Mouse (Mus musculus) ES-Bruce4 (cell line): ENCODE results near the gene Marf1. TPM values are rescaled to one million over a fixed set of nuclear protein-coding genes. Genes with fewer than 3 reads are reported as not detected.
"Not testable (repeated sequence)": the region's sequence is repeated elsewhere in the genome, so short reads cannot be mapped to it uniquely, and the experiment has no call there.

Experiments
- H3K27ac ChIP-seq: 2 replicates; pipeline ENCODE4 v1.5.1; 2012; ENCODE audit warnings: low read length, inconsistent platforms; ENCODE audit not compliant: insufficient read depth
- H3K27me3 ChIP-seq: 2 replicates; pipeline ENCODE4 v1.6.1; 2012; ENCODE audit warnings: mild to moderate bottlenecking, low read length, inconsistent platforms; ENCODE audit not compliant: control insufficient read depth, poor library complexity, insufficient read depth, severe bottlenecking
- H3K36me3 ChIP-seq: 2 replicates; pipeline ENCODE4 v1.6.1; 2012; ENCODE audit warnings: inconsistent platforms, mild to moderate bottlenecking, low read length, moderate library complexity; ENCODE audit not compliant: control insufficient read depth, poor library complexity, insufficient read depth, severe bottlenecking
- H3K4me1 ChIP-seq: one replicate; pipeline ENCODE4 v1.8.1; 2011; ENCODE audit warnings: low read length; ENCODE audit not compliant: control insufficient read depth, insufficient read depth
- H3K4me3 ChIP-seq: 2 replicates; pipeline ENCODE4 v1.5.1; 2011; ENCODE audit warnings: low read depth, mild to moderate bottlenecking, low read length
- H3K9ac ChIP-seq: 2 replicates; pipeline ENCODE4 v1.6.1; 2012; ENCODE audit warnings: low read depth, mild to moderate bottlenecking, inconsistent platforms; ENCODE audit not compliant: poor library complexity, severe bottlenecking
- H3K9me3 ChIP-seq: replicated peaks from 2 replicates; pipeline ENCODE4 v1.6.1; 2012; ENCODE audit warnings: mild to moderate bottlenecking, low read length, inconsistent platforms; ENCODE audit not compliant: control insufficient read depth, poor library complexity, insufficient read depth, severe bottlenecking
- CTCF ChIP-seq: IDR thresholded peaks from one replicate; pipeline ENCODE4 v1.8.1; 2011; ENCODE audit warnings: low read depth, low read length
- EP300 ChIP-seq: IDR thresholded peaks from 2 replicates; pipeline ENCODE4 v1.6.1; 2011; ENCODE audit warnings: low read depth, low read length; ENCODE audit not compliant: insufficient read depth
- POLR2A ChIP-seq: IDR thresholded peaks from one replicate; pipeline ENCODE4 v1.8.1; 2011; ENCODE audit warnings: low read length; ENCODE audit not compliant: insufficient read depth
- polyA plus RNA-seq: library from polyadenylated mRNA; stranded (reverse); fragments of >200 nt; gene quantifications from 2 replicates; pipeline ENCODE4 v1.2.4, GENCODE M21; 2011; ENCODE audit warnings: low read depth; ENCODE audit not compliant: missing spikeins, insufficient read depth, insufficient read length

The Marf1 gene
- polyA plus RNA-seq, 1 experiment, result 72.3 TPM

DNA sequence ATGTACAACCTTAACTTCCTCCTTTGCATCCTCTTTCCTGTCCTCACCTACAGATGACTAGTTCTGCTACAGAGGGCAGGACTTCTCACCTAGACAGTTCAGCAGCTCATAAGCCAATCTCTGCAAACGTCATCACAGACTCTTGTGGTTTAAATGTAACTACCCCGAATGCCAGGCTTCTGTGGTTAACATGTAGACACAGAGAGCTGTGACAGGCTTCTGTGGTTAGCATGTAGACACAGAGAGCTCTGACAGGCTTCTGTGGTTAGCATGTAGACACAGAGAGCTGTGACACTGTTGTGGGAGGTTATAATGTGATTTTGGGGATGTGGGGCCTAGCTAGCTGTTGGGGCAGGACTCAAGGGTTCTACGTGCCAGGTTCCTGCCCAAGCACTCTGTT is 74.9 kb downstream of the Marf1 start:
- no peak overlapping the region for H3K27ac ChIP-seq
- H3K36me3 ChIP-seq, result no peaks in the 10 kb centered on the region
- no peak overlapping the region for H3K9ac ChIP-seq
- H3K9me3 ChIP-seq, result no peaks in the 10 kb centered on the region
- no peak overlapping the region for H3K4me3 ChIP-seq
- no peaks in the 10 kb centered on the region for H3K4me1 ChIP-seq
- no peaks in the 10 kb centered on the region for H3K27me3 ChIP-seq
- no peak for TF ChIP-seq CTCF
- TF ChIP-seq POLR2A, result no peak
- TF ChIP-seq EP300, result no peak

DNA sequence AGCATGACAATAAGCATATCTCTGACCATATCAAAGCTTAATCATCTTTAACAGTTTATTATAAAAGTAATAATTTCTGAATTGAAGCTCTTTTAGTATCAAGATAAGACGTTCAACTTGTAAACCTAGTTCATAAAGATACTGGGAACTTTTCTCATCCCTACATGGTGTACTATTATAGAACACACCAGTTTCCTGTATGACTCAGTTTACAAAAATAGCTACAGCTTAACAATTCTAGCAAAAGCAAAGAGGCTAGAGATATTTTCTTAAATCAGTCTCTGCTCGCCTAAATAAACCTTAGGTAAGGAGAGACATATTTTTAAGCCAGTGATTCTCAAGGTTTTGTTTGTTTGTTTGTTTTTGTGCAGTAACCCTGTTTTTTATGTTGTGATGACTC is 80.2 kb downstream of the Marf1 start:
- TF ChIP-seq CTCF (no peak), POLR2A (no peak), EP300 (no peak)
- no peaks in the 10 kb centered on the region for H3K4me1 ChIP-seq
- no peak overlapping the region for H3K4me3 ChIP-seq
- no peak overlapping the region for H3K27ac ChIP-seq
- no peaks in the 10 kb centered on the region for H3K36me3 ChIP-seq
- H3K9me3 ChIP-seq, result no peaks in the 10 kb centered on the region; the same call in 1 of the 2 replicates
- H3K27me3 ChIP-seq, result no peaks in the 10 kb centered on the region
- no peak overlapping the region for H3K9ac ChIP-seq

DNA sequence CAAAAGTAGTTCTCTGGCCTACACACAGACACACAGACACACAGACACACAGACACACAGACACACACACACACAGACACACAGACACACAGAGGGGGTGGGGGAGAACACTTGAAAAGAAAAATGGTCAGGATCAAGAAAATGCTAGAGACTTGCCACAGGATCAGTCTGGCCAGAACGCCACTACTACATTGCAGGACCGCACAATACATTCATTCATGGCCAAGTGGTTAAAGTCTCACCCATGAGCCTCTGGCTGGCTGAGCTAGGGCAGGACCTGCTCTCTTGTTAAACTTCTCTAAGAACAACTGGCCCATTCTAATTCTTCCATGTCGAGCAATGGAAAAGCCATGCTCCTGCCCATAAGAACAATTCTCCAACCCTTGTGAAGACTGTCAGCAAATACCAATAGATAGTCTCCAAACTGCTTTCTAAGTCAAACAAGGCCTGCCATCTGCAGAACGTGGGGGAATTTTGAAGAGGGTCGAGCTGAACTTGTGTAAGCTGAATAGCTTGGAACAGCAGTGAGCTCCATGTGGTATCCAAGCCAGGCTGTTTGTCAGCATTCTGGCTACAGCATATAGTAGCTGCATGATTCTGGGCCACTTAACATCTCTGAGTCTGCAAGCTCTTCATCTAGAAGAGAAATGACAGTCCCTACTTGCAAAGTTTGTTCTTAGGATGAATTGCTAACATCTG is 92.5 kb downstream of the Marf1 start:
- Histone ChIP-seq H3K9ac (no peak overlapping the region), H3K27ac (no peak overlapping the region), H3K9me3 (no peaks in the 10 kb centered on the region), H3K27me3 (no peaks in the 10 kb centered on the region), H3K4me1 (no peaks in the 10 kb centered on the region), H3K4me3 (no peak overlapping the region), H3K36me3 (no peaks in the 10 kb centered on the region)
- TF ChIP-seq CTCF (no peak), EP300 (no peak), POLR2A (no peak)

DNA sequence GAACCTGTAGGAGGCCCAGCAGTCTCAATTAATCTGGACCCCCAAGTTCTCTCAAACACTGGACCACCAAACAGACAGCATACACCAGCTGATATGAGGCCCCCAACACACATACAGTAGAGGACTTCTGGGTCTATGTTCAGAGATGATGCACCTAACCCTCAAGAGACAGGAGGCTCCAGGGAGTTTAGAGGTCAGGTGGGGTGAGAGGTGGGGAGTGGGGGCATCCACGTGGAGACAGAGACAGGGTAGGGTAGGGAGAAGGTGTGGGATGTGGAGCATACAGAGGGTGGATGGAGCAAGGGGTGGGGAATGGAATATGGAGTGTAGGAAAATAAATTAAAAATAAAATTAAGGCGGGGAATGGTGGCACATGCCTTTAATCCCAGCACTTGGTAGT is 94.5 kb downstream of the Marf1 start:
- not testable (repeated sequence) for H3K36me3 ChIP-seq, H3K27me3 ChIP-seq, H3K4me3 ChIP-seq, H3K27ac ChIP-seq, H3K9ac ChIP-seq, H3K9me3 ChIP-seq, H3K4me1 ChIP-seq

DNA sequence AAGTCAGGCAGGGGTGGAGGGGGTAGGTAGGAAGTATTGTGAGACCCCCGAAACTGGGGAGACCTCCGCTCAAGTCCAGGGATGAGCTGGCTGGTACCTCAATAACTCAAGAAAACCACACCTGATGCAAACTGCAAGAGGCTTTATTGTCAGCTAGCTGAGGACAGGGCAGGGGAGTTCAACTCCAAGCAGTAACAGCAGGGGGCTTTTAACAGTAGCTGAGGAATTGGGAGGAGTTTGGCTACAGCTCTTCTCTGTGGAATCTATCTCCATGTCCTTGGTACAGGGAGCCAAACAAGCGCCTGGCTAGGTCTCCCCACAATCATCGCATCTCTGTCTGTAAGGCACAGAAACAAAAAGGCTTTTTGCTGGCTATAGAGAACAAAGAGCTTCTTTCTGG is 96.6 kb downstream of the Marf1 start:
- H3K9ac ChIP-seq, H3K9me3 ChIP-seq, H3K4me3 ChIP-seq, H3K27me3 ChIP-seq, H3K36me3 ChIP-seq, H3K27ac ChIP-seq, H3K4me1 ChIP-seq: not testable (repeated sequence)

DNA sequence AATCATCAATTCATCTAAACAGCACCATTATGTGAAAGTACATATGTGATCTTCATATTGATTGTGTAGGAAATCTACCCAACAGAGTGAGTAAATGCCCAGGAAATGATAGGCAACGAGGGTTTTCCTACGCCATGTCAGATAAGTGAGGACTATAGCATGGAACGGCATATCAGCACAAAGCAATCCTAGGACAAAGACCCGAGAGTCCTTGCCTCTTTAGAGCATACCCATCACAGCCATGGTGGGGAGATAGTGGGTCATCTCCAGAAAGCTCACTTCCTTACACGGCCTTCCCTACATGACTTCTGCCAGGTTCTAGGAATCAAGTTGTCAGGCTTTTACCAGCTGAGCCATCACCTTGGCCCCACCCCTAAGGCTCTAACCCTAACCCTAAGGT is 103.3 kb downstream of the Marf1 start:
- Histone ChIP-seq H3K27ac (no peak overlapping the region), H3K9me3 (no peaks in the 10 kb centered on the region), H3K4me1 (no peaks in the 10 kb centered on the region), H3K27me3 (no peaks in the 10 kb centered on the region), H3K36me3 (no peaks in the 10 kb centered on the region), H3K4me3 (no peak overlapping the region), H3K9ac (no peak overlapping the region)
- no peak for TF ChIP-seq EP300
- TF ChIP-seq CTCF, result no peak
- no peak for TF ChIP-seq POLR2A

Other genes starting within 250 kb of the Marf1 start
- 17.0 and 20.0 TPM in 2 replicates for gene 2900011O08Rik, start 176.7 kb downstream of the Marf1 start, polyA plus RNA-seq
- 9.0 and 10.1 TPM in 2 replicates for gene Ifitm7, start 176.5 kb downstream of the Marf1 start, polyA plus RNA-seq
- gene Nde1, start 76 bp downstream of the Marf1 start, polyA plus RNA-seq, result 126 and 129 TPM in 2 replicates
- 0.21 and 0.35 TPM in 2 replicates for gene Myh11, start 128.0 kb upstream of the Marf1 start, polyA plus RNA-seq
- 39.6 and 45.1 TPM in 2 replicates for gene Fopnl, start 154.1 kb upstream of the Marf1 start, polyA plus RNA-seq
- gene Abcc1, start 198.2 kb upstream of the Marf1 start, polyA plus RNA-seq, result 69.5 and 72.4 TPM in 2 replicates